Mouse (Mus musculus): ENCODE data around the gene Nup93.

DNA sequence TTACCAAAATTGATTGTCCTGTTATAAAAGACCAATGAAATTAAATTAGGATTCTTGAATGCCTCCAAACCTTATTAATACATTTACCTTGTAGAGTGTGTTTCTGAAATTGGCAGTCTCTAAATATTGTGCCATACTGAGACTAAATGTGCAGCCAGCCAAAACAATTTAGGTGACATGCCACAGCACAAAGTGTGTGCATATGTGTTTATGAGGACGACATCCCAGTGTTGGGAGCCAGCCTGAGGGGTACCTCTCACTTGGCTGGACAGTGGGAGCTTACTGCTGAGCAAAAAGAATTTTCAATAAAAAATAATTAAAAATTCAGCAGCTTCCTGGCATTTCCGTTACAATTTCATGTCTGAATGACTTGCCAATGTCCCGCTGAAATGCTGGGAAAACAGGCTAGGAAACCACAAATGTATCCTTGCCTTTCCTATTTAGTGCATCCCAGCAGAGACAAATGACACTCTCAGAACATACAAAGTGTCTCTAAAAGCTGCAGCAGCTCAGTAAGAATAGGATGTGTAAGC, 68.2 kb downstream of the Nup93 start:
- no peak for TF ChIP-seq CTCF (IDR thresholded peaks at IDR 0.05; ENCODE audit: borderline replicate concordance, insufficient read depth, low read depth, low read length)
- no peak for TF ChIP-seq POLR2A (IDR thresholded peaks at IDR 0.05; ENCODE audit: borderline replicate concordance, insufficient read depth, low read length)

All from cerebellum, adult 2 months (tissue).